Mouse (Mus musculus) lung, postnatal 14 days (tissue): ENCODE data around the gene Abi2.

Experiments
- DNase-seq: peaks from one replicate; pipeline ENCODE4 v3.0.0; 2021

Abi2 gene

GRCm38 (mm10) chr1:60490510-60490909 is 81.1 kb downstream of the Abi2 start:
- no peak for DNase-seq

- DNase-seq: no peak
These were observed 83.0 kb downstream of the Abi2 start for GRCm38 (mm10) chr1:60492404-60492803.

GRCm38 (mm10) chr1:60493421-60493820 is 84.0 kb downstream of the Abi2 start:
- no peak for DNase-seq

- no peak for DNase-seq
These were observed 94.0 kb downstream of the Abi2 start for GRCm38 (mm10) chr1:60503456-60503855.

GRCm38 (mm10) chr1:60510584-60510983 is 101.2 kb downstream of the Abi2 start:
- no peak for DNase-seq

GRCm38 (mm10) chr1:60530107-60530506 is 120.7 kb downstream of the Abi2 start:
- DNase-seq: no peak

GRCm38 (mm10) chr1:60530636-60531035 is 121.2 kb downstream of the Abi2 start:
- no peak for DNase-seq
